Mouse (Mus musculus) ES-CJ7 (cell line): ENCODE results near the gene Dnajb13.

Experiments
- DNase-seq: peaks from one replicate; pipeline ENCODE4 v3.0.0; 2011; ENCODE audit warnings: low read depth, low spot score

The Dnajb13 gene

GRCm38 (mm10) chr7:100459862-100460261 lies 54.9 kb downstream of the Dnajb13 start:
- DNase-seq: no peak

DNA sequence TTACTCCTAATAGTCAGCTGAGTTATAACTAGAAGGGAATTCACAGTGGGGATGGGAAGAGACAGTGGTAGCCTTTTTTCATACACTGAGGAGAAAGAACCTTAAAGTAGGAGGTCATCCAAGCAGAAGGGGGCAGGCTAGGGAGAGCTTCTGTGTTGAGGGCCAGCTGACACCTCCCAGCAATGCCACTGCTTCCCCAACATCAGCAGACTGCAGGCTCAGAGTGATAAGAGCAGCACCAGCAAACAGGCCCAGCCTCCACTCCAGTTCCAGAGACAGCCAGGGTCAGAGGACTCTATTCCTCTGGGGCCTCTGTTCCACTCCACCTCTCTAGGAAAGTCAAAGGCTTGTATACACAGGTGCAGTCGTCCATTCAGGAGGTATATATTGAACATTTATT lies 56.6 kb downstream of the Dnajb13 start:
- no peak for DNase-seq
